Mouse (Mus musculus) gastrocnemius, postnatal 10 days (tissue): ENCODE measurements around the gene Gm11232. TPM values are rescaled to one million over a fixed set of nuclear protein-coding genes. Genes with fewer than 3 reads are reported as not detected.

Experiments
- DNase-seq: peaks from one replicate; pipeline ENCODE4 v3.0.0; 2021; ENCODE audit warnings: mixed read lengths
- long read RNA-seq, 2 experiments: library from polyadenylated mRNA; stranded (forward); transcript quantifications; one replicate each; pipeline ENCODE4 v2.0.0; 2021
- total RNA-seq, 2 experiments: library from RNA; stranded (reverse); gene quantifications; 2 replicates each; pipeline ENCODE4 v1.2.3; 2021

Gene Gm11232
- not detected for total RNA-seq
- long read RNA-seq, experiment 1, result 0 reads
- long read RNA-seq, experiment 2, result 0 reads

DNA sequence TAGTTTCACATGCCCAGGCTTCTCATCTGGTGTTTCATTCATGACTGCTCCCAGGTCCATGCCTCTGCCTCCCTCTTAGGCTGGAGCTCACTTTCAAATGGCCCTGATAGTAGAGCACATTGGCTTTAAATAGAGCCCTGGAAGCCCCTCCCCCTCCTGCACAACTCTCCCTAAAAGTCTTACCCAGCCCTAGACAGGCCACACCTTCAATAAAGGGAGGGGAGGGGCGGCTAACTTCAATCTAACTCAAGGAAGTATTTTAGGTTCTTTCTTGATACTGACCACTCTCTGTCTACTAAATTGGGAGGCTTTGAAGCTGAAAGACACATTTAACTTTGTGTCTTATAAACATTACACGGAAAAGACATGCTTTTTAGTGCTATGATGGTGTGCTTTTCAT is at the start of gene Gm11232:
Gene Gm11232 (minus strand): TSS at position 101 of the 400 bp plus-strand sequence.
- no peak for DNase-seq

DNA sequence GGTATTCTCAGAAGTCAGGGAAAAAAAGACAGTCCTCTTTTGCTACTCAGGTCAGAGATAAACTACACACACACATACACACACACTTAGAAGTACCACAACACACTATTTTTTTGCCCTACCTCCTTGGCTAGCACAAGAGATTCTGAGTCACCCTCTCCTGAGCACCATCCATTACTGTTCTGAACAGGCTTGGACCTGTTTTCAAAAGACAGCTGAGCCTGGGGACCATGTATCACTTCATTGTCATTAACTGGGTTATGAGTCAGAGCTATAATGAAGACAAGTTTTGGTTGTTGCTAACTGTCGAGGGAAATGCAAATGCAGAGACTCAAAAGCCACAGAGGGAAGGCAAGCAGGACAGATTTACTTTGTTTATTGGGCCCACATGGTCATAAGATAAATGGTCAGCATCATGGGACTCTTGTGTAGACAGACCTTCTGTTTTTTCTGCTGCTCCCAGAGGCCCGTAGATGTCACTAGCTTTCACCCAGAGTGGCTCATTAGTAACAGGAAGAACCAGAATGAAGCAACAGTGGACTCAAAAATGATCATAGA is 48.3 kb upstream of the Gm11232 start:
- DNase-seq, result no peak

DNA sequence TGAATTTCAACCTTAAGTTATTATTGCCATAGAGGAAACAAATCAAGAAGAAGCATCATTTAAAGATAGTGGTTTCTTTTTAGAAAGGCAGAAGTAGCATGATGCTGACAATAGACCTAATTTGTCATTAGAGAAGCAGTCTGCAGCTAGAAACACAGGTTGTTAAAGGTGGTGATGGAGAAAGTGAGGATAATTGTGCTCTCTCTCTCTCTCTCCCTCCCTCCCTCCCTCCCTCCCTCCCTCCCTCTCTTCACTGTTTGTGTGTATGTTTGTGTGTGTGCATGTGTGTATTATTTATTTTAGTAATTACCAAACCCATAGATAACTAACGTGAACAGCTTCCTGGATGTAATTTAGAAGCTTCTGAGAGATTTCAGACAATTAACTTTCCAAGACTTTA is 7.8 kb upstream of the Gm11232 start:
- DNase-seq, result no peak

DNA sequence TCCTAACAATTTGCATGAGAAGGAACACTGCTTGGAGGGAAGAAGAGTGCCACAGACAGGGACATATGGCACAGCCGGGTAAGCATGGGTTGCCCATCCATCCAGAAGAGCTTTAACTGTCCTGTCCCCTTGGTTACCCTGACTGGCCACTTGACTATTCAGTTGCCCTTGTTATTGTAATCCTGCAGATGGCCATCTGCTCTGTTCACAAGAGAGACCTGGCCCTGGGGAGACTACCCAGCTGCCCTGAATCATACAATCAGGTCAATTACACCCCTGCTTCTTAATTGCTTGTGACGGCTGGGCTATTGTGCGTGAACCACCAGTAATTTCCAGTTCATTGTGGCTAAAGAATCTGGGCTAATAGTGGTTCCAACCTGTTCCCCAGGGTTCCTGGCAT is 7.3 kb upstream of the Gm11232 start:
- no peak for DNase-seq

DNA sequence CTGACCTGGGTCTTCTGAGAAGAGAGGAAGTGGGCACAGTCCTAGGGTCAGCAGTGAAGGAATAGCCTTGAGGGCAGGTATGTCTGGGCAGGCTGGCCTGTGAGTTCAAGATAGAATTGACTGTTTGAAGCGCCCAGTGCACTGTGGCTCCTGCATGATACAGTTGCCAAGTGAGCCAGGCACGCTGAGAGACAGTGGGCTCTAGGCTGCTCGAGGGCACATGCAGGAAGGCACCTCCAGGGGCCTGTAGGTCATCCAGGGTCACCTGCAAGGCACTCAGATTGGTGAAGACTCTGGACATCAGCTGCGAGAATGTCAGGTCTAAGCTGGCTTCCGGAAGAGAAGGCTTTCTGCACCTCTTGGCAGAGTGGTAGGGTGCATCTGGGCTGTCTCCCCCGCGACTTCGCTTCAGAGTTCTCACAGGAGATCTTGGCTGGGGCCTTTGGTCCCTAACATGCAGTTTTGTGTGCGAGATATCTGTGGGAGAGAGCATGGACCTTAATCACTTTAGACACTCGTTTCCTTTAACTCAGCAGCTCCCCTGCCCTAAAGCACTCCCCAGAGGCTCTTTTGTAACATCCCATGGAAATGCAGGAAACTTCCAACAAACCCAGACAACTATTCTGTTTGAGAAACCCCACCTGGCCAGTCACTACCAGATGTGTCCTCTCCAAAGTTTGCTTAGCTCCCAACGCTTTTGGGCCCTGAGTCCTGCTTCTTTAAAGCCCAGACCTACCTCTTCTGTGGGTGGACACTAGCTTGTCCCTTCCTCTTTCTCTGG is 1.1 kb downstream of the Gm11232 start:
- DNase-seq, result no peak

DNA sequence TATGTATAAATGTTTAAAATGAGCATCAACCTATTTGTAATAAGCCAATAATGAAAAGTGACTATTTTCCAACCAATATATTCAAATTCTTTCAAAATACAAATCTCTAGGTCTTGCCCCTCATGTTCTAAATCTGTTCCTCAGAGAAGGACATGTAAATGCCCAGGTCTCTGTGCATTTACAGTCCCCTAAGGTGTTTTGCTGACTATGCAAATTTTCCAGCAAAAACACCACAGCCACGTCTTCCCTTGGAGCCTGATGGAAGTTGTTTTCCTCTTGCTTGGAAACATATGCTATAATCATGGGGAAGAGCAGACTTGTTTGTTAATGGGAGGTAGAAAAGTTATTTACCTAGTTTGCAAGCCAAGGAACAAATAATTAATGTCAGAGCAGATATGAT is 12.0 kb downstream of the Gm11232 start:
- no peak for DNase-seq

DNA sequence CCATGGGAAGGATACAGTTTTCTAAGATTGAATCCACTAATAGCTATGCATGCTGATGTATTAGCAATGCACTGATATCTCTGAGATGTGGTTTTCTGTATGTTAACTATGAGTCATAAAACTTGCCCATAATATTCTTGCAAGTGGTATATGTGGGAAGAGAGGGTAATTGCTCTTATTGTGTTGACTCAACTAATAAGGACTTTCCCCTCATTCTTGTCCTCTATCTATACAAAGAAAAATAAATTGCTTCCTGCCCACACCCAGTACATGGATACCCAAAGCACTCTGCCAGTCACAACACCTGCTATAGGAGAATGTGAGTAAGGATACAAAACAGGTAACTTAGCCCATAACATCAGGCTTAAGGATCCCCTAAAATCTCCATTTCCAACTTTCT is 21.2 kb downstream of the Gm11232 start:
- DNase-seq, result no peak

DNA sequence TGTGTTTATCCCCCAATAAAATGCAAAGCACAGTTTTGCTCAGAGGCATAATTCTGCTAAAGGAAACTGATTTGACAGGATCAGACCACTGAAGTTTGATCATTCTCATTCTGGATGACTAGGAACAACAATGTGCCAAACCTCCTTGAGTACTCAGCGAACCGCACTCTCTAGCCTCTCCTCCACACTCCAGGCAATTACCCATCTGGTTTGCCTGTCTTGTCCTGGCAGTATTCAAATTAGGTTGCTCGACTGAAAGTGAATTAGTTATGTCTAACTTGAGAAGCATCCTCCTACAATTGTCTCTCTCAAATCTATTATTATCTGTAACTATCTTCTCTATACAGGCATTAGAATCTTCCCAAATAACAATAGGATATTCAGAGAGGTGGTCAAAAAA is 22.5 kb downstream of the Gm11232 start:
- DNase-seq, result no peak

DNA sequence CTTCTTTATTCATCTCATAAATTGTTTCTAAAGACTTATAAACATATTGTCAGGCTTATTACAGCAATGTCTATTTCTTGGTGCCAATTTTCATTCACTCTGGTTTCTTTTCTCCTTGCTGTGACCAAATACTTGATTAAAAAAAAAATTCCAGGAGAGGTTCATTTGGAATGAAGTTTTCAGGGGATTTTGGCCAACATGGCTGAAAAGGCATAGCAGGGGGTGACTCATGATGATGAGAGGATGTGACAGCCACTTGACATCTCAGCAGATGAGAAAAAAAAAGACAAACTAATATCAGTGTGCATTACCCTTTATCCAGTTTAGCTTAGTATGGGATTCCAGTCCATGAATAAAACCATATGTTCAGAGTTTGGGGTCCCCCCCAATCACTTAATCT is 28.4 kb downstream of the Gm11232 start:
- DNase-seq, result no peak

DNA sequence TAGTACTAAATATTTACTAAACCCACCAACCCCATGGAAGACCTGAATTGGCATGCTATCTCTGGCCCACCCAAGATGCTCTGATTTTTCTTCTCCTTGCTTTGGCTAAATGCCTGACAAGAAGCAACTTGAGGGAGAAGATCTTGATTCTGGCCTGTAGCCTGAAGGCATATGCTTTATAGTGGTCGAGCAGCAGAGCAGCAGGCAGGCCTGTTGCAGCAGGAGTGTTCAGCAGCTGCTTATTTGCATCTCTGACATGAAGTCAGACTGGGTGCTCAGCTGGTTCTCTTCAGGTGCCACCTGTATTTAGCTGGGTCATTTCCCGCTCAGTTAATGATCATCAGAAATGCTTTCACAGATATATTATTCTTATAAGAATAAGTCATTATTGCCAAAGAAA is 30.2 kb downstream of the Gm11232 start:
- no peak for DNase-seq

DNA sequence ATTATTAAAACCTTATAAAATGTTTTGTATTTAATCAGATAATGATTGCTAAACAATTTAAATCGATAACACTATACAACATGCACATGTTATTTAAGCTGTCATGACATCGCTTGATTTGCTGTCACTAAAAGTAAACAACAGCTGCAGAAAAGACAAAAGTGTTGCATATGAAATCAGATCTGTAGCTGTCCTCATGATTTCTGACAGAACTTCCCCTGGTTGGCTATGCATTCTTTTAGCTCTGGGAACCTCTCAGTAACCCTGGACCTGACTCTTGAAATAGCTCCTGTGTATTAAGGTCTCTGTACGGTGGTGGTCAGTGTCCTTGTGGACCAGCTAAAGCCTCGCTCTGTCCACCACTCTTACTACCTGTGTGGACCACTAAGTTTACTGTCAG is 30.7 kb downstream of the Gm11232 start:
- DNase-seq, result no peak

DNA sequence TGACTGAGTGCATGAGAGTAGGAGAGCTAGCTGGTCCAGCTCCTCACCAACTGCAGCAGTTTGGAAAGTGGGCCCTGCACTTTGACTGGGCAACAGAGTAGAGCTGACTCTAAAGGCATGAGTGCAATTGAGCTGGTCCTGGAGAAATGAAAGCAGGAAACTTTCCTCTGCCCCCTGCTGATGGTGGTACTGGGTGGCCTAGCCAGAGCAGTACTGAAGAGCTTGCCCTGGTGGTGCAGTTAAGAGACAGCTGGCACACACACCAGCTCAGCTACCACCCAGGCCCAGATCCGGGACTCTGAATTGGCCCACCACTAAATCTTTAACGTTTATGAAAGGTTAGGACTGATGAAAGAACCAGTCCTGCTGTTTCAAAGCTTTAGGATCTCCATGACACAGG is 31.9 kb downstream of the Gm11232 start:
- DNase-seq, result no peak
